Mouse (Mus musculus): Measurements from ENCODE around the gene Prdx3.

Gene Prdx3

GRCm38 (mm10) chr19:60874064-60874694 is at the start of gene Prdx3:
Gene Prdx3 (minus strand): TSS chr19:60874556.
- peak; percentile 98 for DNase-seq (ENCODE audit: low read depth, low spot score)

- DNase-seq (ENCODE audit: low read depth, low spot score): peak; percentile 49
These were observed 42.7 kb upstream of the Prdx3 start for GRCm38 (mm10) chr19:60916869-60917570.

DNA sequence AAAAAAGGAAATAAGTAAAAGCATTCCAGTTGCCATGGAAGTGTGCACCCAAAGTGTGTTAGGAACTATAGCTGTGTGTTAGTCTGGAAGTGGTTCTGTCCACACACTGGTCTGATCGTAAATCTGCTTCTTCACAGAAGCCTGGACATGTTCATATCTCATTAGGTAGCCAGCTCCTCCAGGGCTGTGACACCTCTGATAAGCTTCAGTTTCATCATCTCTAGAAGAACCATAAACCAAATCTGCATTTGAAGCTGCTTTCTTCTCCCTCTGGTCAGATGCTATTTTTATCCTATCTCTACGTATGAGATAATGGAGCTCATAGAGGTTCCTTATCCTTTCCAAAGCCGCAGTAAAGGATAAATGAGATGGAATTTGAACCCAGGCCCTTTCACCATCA is 41.5 kb upstream of the Prdx3 start:
- DNase-seq (ENCODE audit: low read depth, low spot score): no peak

DNA sequence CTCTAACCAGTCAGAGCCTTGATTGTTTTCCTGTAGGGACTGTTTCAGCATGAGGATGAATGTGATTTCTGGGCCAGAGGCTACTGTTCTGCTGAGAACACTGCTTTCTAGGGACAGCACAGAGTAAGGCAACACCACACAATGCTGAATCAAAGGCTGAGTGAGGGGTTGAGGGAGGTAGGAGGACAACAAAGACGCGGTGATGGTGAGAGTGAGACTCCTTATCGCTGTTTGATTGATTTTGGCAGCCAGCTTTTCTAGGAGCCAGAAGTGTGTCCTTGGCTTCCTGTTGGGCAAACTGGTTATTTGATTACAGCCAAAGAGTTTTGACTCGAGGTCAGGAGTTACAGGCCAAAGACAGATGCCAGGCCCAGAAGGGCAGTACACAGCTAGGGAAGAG is 40.9 kb upstream of the Prdx3 start:
- no peak for DNase-seq (ENCODE audit: low read depth, low spot score)

- DNase-seq (ENCODE audit: low read depth, low spot score): no peak
These were observed 37.3 kb upstream of the Prdx3 start for GRCm38 (mm10) chr19:60911653-60912052.

GRCm38 (mm10) chr19:60910304-60910703 is 35.9 kb upstream of the Prdx3 start:
- no peak for DNase-seq (ENCODE audit: low read depth, low spot score)

GRCm38 (mm10) chr19:60905477-60905876 is 31.1 kb upstream of the Prdx3 start:
- DNase-seq (ENCODE audit: low read depth, low spot score): no peak

GRCm38 (mm10) chr19:60903971-60904370 is 29.6 kb upstream of the Prdx3 start:
- DNase-seq (ENCODE audit: low read depth, low spot score): no peak

GRCm38 (mm10) chr19:60903139-60903538 is 28.8 kb upstream of the Prdx3 start:
- DNase-seq (ENCODE audit: low read depth, low spot score): no peak

- DNase-seq (ENCODE audit: low read depth, low spot score): peak; percentile 35
These were observed 21.0 kb upstream of the Prdx3 start for GRCm38 (mm10) chr19:60895251-60895880.

GRCm38 (mm10) chr19:60891934-60892547 is 17.7 kb upstream of the Prdx3 start:
- peak; percentile 76 for DNase-seq (ENCODE audit: low read depth, low spot score)

DNA sequence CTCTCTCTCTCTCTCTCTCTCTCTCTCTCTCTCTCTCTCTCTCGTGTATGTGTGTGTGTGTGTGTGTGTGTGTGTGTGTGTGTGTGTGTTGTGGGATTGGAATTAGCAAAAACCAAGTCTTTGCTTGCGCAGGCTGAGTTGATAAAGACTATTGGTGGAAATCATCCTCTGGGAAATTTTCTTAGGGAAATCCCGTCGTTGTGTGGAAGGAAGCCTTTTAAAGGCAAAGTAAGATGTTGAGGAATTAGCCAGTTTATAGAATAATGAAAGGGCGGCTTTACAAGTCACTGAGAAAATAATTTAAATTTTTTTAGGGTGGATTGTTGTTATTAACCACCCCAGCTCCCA is 16.7 kb upstream of the Prdx3 start:
- DNase-seq (ENCODE audit: low read depth, low spot score): peak; percentile 63

DNA sequence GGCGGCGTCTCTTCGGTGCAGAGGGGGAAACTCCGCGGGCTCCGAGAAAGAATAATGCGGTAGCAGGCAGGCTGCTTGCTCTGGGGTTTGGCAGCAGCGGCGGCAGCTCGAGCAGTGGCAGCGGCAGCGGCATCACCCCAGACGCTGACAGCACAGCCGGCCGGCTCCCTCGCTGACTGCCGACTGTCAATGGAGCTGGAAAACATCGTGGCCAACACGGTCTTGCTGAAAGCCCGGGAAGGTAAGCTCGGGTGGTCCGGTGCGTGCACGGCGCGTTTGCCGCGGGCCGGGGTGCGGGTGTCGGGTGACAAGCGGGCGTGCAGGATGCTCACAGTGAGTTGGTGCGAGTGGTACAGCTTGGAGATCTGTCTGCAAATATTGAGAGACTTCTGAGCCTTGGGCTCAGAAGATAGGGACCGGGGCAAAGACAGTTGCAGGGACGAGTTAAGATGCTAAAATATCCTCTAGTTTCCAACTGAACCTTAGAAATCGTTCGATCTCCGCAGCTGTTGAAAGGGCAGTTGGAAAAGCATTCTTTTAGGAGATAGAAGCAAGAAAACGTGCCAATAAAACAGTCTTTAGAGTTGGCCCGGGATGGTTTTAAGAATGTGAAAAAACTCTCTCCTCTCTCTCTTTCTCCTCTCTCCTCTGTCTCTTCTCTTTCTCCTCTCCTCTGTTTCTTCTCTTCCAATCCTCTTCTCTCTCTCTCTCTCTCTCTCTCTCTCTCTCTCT is 16.2 kb upstream of the Prdx3 start:
- no peak for DNase-seq (ENCODE audit: low read depth, low spot score)

DNA sequence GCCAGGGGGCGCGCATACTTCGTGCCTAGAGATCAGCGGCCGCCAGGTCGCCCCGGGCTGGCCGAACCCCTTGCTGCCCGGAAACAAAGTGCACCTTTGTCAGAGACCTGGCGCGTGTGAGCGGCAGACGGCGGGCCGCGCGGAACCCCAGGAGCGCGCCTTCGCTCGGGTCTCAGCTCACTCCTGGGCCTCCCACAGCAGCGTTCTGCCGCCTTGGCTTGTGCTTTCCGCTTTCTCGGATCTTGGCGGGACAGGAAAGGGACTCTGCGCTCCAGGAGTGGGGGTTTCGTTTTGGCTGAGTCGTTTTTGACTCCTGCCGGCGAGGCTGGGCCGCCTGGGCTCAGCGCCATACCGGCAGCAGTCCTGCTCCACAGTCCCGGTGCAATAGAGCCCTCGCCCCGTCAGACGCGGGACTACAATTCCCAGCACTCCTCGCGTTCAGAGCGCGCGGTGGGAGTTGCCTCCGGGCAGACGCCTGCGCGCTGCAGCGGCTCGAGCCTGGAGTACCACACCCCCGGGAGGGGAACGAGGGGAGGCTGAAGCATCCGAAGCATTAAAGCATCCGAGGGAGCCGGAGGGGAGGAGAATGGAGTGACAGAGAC is 15.5 kb upstream of the Prdx3 start, which contains the start of gene Grk5:
TSS of gene Grk5 (plus strand) at position 36 of the 602 bp plus-strand sequence.
- DNase-seq (ENCODE audit: low read depth, low spot score): peak; percentile 98

GRCm38 (mm10) chr19:60889101-60889713 is 14.9 kb upstream of the Prdx3 start:
- peak; percentile 39 for DNase-seq (ENCODE audit: low read depth, low spot score)

GRCm38 (mm10) chr19:60887637-60888036 is 13.3 kb upstream of the Prdx3 start:
- DNase-seq (ENCODE audit: low read depth, low spot score): no peak

DNA sequence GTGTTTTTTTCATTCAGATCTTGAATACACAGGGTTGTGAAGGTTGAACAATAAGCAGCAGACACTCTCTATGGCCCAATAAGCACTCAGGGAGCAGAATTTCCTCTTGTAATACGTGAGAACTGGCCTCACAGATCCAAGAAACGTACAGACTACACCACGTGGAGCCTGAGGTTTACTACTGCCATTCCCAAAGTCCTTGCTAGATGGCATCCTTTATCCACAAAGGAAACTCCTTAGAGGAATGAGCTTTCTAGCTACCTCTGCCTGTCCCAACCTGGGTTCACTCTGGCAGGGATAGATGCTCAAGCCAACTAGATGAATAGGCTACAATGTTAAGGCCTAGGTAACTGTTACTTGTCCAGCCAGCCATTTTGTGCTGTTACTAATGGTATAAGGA is 8.8 kb upstream of the Prdx3 start:
- peak; percentile 82 for DNase-seq (ENCODE audit: low read depth, low spot score)

GRCm38 (mm10) chr19:60873501-60873900 is 855 bp downstream of the Prdx3 start:
- DNase-seq (ENCODE audit: low read depth, low spot score): peak; percentile 41

DNA sequence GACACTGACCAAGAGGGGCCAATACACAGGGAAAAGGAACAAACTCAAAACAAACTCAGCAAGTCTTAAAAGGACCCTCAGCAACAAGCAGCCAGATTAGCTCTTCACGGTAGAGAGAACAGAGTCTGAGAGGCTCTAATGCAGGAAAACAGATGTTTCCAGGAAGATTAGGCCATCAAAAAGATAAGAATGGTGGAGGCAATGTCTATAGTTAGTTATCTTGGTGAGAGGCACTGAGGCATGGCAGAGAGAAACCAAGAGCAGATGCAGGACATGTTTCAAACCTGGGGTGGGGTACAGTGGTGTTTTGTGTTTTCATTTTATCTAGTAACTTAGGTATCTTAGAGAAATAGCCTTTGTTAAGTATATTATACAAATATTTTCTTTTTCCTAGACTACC is 2.1 kb downstream of the Prdx3 start:
- DNase-seq (ENCODE audit: low read depth, low spot score): no peak

DNA sequence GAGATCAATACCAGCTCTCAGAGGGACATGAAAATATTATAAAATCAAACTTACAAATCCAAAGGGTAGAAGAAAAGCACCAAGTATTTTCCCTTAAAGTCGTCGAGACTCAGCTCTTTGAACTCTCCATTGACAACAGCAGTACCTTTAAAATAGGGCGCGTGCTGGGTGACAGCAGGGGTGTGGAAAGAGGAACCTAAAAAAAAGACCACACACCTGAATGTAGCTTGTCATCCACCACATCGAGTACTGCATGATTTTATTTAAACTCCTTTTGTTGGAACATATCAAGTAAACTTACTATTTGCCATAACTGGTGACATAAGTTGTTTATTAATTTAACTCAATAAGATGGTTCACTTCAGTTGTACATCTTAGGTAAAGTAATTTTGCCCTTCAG is 3.0 kb downstream of the Prdx3 start:
- no peak for DNase-seq (ENCODE audit: low read depth, low spot score)

DNA sequence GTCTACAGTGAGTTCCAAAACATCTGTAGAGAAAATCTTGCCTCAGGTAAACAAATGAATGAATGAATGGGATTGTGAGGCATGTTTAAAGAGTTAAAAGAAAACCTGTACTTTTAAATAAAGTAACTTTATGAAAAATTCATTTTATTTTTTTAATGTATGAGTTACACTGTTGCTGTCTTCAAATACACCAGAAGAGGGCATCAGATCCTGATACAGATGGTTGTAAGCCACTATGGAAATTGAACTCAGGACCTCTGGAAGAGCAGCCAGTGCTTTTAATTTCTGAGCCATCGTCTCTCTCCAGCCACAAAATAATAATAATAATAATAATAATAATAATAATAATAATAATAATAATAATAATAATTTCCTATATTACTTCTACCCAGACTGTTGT is 3.9 kb downstream of the Prdx3 start:
- no peak for DNase-seq (ENCODE audit: low read depth, low spot score)

Measured in brain, adult 2 months (tissue).